Mouse (Mus musculus): Measurements from ENCODE around the gene Tpo. TPM values are rescaled to one million over a fixed set of nuclear protein-coding genes. Genes with fewer than 3 reads are reported as not detected.

Tpo gene
- polyA plus RNA-seq, 1 experiment from 2014 or later: not detected

- Histone ChIP-seq H3K4me2 (replicated peaks; ENCODE audit: low read depth, low read length) (no peak overlapping the region), H3K4me1 (ENCODE audit: control insufficient read depth, insufficient read depth, low read length) (peaks cover 3% of the 10 kb centered on the region; the same call in 1 of the 2 replicates), H3K4me3 (ENCODE audit: low read depth, low read length) (no peak overlapping the region), H3K36me3 (ENCODE audit: control insufficient read depth, insufficient read depth, low read length) (no peaks in the 10 kb centered on the region), H3K27me3 (ENCODE audit: control insufficient read depth, insufficient read depth, low read length) (no peaks in the 10 kb centered on the region), H3K9me3 (ENCODE audit: control insufficient read depth, low read depth, low read length) (no peaks in the 10 kb centered on the region), H3K9ac (replicated peaks; ENCODE audit: low read depth, low read length) (no peak overlapping the region), H3K27ac (ENCODE audit: low read length) (peak overlapping the region; percentile 45; the same call in 1 of the 2 replicates)
- peak; percentile 33; the same call in 1 of the 2 replicates for ATAC-seq (ENCODE audit: insufficient number of reproducible peaks, insufficient read depth, low FRiP score, low read depth)
- WGBS: 37% methylated on average over 4 of the region's 4 CpGs
These were observed 92.9 kb downstream of the Tpo start for GRCm38 (mm10) chr12:30039565-30039964.

- H3K9ac ChIP-seq (replicated peaks; ENCODE audit: low read depth, low read length): no peak overlapping the region
- H3K27me3 ChIP-seq (ENCODE audit: control insufficient read depth, insufficient read depth, low read length): no peaks in the 10 kb centered on the region
- no peaks in the 10 kb centered on the region for H3K9me3 ChIP-seq (ENCODE audit: control insufficient read depth, low read depth, low read length)
- H3K36me3 ChIP-seq (ENCODE audit: control insufficient read depth, insufficient read depth, low read length): no peaks in the 10 kb centered on the region
- WGBS: 74% methylated on average over 4 of the region's 4 CpGs
- peaks cover 3% of the 10 kb centered on the region; the same call in 1 of the 2 replicates for H3K4me1 ChIP-seq (ENCODE audit: control insufficient read depth, insufficient read depth, low read length)
- no peak for ATAC-seq (ENCODE audit: insufficient number of reproducible peaks, insufficient read depth, low FRiP score, low read depth)
- no peak overlapping the region for H3K27ac ChIP-seq (ENCODE audit: low read length)
- H3K4me2 ChIP-seq (replicated peaks; ENCODE audit: low read depth, low read length): no peak overlapping the region
- no peak overlapping the region for H3K4me3 ChIP-seq (ENCODE audit: low read depth, low read length)
These were observed 95.8 kb downstream of the Tpo start for GRCm38 (mm10) chr12:30036569-30037055.

GRCm38 (mm10) chr12:30035841-30036568, 96.4 kb downstream of the Tpo start:
- no peaks in the 10 kb centered on the region for H3K9me3 ChIP-seq (ENCODE audit: control insufficient read depth, low read depth, low read length)
- peaks cover 3% of the 10 kb centered on the region; the same call in 1 of the 2 replicates for H3K4me1 ChIP-seq (ENCODE audit: control insufficient read depth, insufficient read depth, low read length)
- H3K4me3 ChIP-seq (ENCODE audit: low read depth, low read length): no peak overlapping the region
- no peak overlapping the region for H3K27ac ChIP-seq (ENCODE audit: low read length)
- H3K4me2 ChIP-seq (replicated peaks; ENCODE audit: low read depth, low read length): no peak overlapping the region
- H3K27me3 ChIP-seq (ENCODE audit: control insufficient read depth, insufficient read depth, low read length): no peaks in the 10 kb centered on the region
- H3K36me3 ChIP-seq (ENCODE audit: control insufficient read depth, insufficient read depth, low read length): no peaks in the 10 kb centered on the region
- H3K9ac ChIP-seq (replicated peaks; ENCODE audit: low read depth, low read length): no peak overlapping the region
- no peak for ATAC-seq (ENCODE audit: insufficient number of reproducible peaks, insufficient read depth, low FRiP score, low read depth)

GRCm38 (mm10) chr12:30035406-30035805, 97.0 kb downstream of the Tpo start:
- Histone ChIP-seq H3K27ac (ENCODE audit: low read length) (no peak overlapping the region), H3K9ac (replicated peaks; ENCODE audit: low read depth, low read length) (no peak overlapping the region), H3K36me3 (ENCODE audit: control insufficient read depth, insufficient read depth, low read length) (no peaks in the 10 kb centered on the region), H3K4me1 (ENCODE audit: control insufficient read depth, insufficient read depth, low read length) (peaks cover 3% of the 10 kb centered on the region; the same call in 1 of the 2 replicates), H3K4me2 (replicated peaks; ENCODE audit: low read depth, low read length) (no peak overlapping the region), H3K4me3 (ENCODE audit: low read depth, low read length) (no peak overlapping the region), H3K27me3 (ENCODE audit: control insufficient read depth, insufficient read depth, low read length) (no peaks in the 10 kb centered on the region), H3K9me3 (ENCODE audit: control insufficient read depth, low read depth, low read length) (no peaks in the 10 kb centered on the region)
- 19% methylated on average over 1 of the region's 1 CpGs for WGBS
- ATAC-seq (ENCODE audit: insufficient number of reproducible peaks, insufficient read depth, low FRiP score, low read depth): no peak

GRCm38 (mm10) chr12:30034681-30035080, 97.7 kb downstream of the Tpo start:
- Histone ChIP-seq H3K4me2 (replicated peaks; ENCODE audit: low read depth, low read length) (no peak overlapping the region), H3K27ac (ENCODE audit: low read length) (no peak overlapping the region), H3K4me1 (ENCODE audit: control insufficient read depth, insufficient read depth, low read length) (0 out of 2 replicates have a peak, but pooled peaks cover 2% of the 10 kb centered on the region), H3K9ac (replicated peaks; ENCODE audit: low read depth, low read length) (no peak overlapping the region), H3K4me3 (ENCODE audit: low read depth, low read length) (no peak overlapping the region), H3K9me3 (ENCODE audit: control insufficient read depth, low read depth, low read length) (no peaks in the 10 kb centered on the region), H3K36me3 (ENCODE audit: control insufficient read depth, insufficient read depth, low read length) (no peaks in the 10 kb centered on the region), H3K27me3 (ENCODE audit: control insufficient read depth, insufficient read depth, low read length) (no peaks in the 10 kb centered on the region)
- 78% methylated on average over 5 of the region's 5 CpGs for WGBS
- ATAC-seq (ENCODE audit: insufficient number of reproducible peaks, insufficient read depth, low FRiP score, low read depth): no peak

- H3K4me1 ChIP-seq (ENCODE audit: control insufficient read depth, insufficient read depth, low read length): no peaks in the 10 kb centered on the region
- H3K4me2 ChIP-seq (replicated peaks; ENCODE audit: low read depth, low read length): no peak overlapping the region
- WGBS: 45% methylated on average over 5 of the region's 5 CpGs
- H3K27ac ChIP-seq (ENCODE audit: low read length): no peak overlapping the region
- no peak overlapping the region for H3K9ac ChIP-seq (replicated peaks; ENCODE audit: low read depth, low read length)
- ATAC-seq (ENCODE audit: insufficient number of reproducible peaks, insufficient read depth, low FRiP score, low read depth): no peak
- H3K36me3 ChIP-seq (ENCODE audit: control insufficient read depth, insufficient read depth, low read length): no peaks in the 10 kb centered on the region
- H3K27me3 ChIP-seq (ENCODE audit: control insufficient read depth, insufficient read depth, low read length): no peaks in the 10 kb centered on the region
- no peaks in the 10 kb centered on the region for H3K9me3 ChIP-seq (ENCODE audit: control insufficient read depth, low read depth, low read length)
- no peak overlapping the region for H3K4me3 ChIP-seq (ENCODE audit: low read depth, low read length)
These were observed 101.9 kb downstream of the Tpo start for GRCm38 (mm10) chr12:30030571-30030970.

- no peaks in the 10 kb centered on the region for H3K27me3 ChIP-seq (ENCODE audit: control insufficient read depth, insufficient read depth, low read length)
- no peak for ATAC-seq (ENCODE audit: insufficient number of reproducible peaks, insufficient read depth, low FRiP score, low read depth)
- H3K9ac ChIP-seq (replicated peaks; ENCODE audit: low read depth, low read length): no peak overlapping the region
- no peak overlapping the region for H3K4me3 ChIP-seq (ENCODE audit: low read depth, low read length)
- H3K4me1 ChIP-seq (ENCODE audit: control insufficient read depth, insufficient read depth, low read length): no peaks in the 10 kb centered on the region
- H3K9me3 ChIP-seq (ENCODE audit: control insufficient read depth, low read depth, low read length): no peaks in the 10 kb centered on the region
- H3K36me3 ChIP-seq (ENCODE audit: control insufficient read depth, insufficient read depth, low read length): no peaks in the 10 kb centered on the region
- H3K27ac ChIP-seq (ENCODE audit: low read length): no peak overlapping the region
- WGBS: 88% methylated on average over 1 of the region's 1 CpGs
- H3K4me2 ChIP-seq (replicated peaks; ENCODE audit: low read depth, low read length): no peak overlapping the region
These were observed 103.3 kb downstream of the Tpo start for GRCm38 (mm10) chr12:30029111-30029510.

- Histone ChIP-seq H3K9ac (replicated peaks; ENCODE audit: low read depth, low read length) (no peak overlapping the region), H3K27me3 (ENCODE audit: control insufficient read depth, insufficient read depth, low read length) (no peaks in the 10 kb centered on the region), H3K4me2 (replicated peaks; ENCODE audit: low read depth, low read length) (no peak overlapping the region), H3K4me1 (ENCODE audit: control insufficient read depth, insufficient read depth, low read length) (no peaks in the 10 kb centered on the region), H3K9me3 (ENCODE audit: control insufficient read depth, low read depth, low read length) (no peaks in the 10 kb centered on the region), H3K27ac (ENCODE audit: low read length) (no peak overlapping the region), H3K4me3 (ENCODE audit: low read depth, low read length) (no peak overlapping the region), H3K36me3 (ENCODE audit: control insufficient read depth, insufficient read depth, low read length) (no peaks in the 10 kb centered on the region)
- ATAC-seq (ENCODE audit: insufficient number of reproducible peaks, insufficient read depth, low FRiP score, low read depth): no peak
- 71% methylated on average over 3 of the region's 3 CpGs for whole genome bisulfite sequencing
These were observed 104.6 kb downstream of the Tpo start for GRCm38 (mm10) chr12:30027721-30028340.

Measured in stomach, embryonic 14.5 days (tissue).